Mouse (Mus musculus): ENCODE measurements at regions not wholly inside any gene's neighbourhood (a gene's known extent, or its start where the extent isn't known, plus 50 kb on each side); places are given as distances from the start of the nearest gene placed in this dataset.

DNA sequence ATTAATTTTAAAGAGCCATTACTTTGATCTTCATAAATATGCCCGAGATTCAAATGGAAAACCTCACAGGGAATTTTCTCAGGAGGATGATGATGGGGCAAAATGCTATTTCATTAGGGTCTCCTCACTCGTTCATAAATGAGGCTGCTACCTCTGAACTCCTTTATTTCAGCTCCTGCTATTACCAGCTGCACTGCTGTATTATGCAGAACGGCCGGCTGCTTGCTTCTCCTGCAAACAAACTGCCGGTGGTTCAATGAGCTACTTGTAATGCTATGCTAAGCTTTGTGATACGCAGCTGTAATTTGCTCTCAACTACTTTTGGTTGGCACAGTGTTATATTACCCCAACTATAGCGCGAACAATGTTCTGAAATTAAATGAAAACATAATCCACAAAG lies 81.7 kb upstream of the Tmtc4 start:
- 25% methylated on average over 8 of the region's 8 CpGs for WGBS
- peak; percentile 75 for DNase-seq
- Histone ChIP-seq H3K9me3 (ENCODE audit: control insufficient read depth, low read length) (no peaks in the 10 kb centered on the region), H3K4me3 (replicated peaks; ENCODE audit: low read depth, low read length) (no peak overlapping the region), H3K9ac (replicated peaks; ENCODE audit: low read length) (no peak overlapping the region), H3K4me2 (ENCODE audit: low read length) (peak overlapping the region; percentile 36), H3K27ac (replicated peaks; ENCODE audit: low read depth, low read length) (peak overlapping the region; percentile 32; the same call in 1 of the 2 replicates), H3K36me3 (ENCODE audit: control insufficient read depth, insufficient read depth, low read length) (no peaks in the 10 kb centered on the region), H3K4me1 (ENCODE audit: control insufficient read depth, insufficient read depth, low read length) (peaks cover 14% of the 10 kb centered on the region), H3K27me3 (ENCODE audit: control insufficient read depth, insufficient read depth, low read length) (no peaks in the 10 kb centered on the region)
- peak; percentile 69 for ATAC-seq (ENCODE audit: low FRiP score, low TSS enrichment)

DNA sequence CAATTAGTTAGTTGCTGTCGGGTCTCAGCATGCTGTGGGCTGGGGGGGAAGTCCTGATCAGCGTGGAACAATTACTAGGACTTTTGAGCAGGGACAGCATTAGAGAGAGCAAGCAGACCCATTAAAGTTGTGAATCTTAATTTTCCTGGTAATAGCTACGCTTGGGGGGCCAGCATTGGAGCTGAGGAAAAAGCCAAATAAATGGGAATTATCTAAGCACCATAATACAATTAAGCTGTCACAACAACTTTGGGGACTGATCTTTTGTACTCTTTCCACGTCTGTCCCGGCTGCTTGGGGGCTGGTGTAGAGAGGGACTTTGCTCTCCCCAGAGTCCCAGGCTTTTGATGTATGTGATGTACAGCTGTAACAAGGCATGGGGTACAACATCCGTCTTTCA lies 81.3 kb upstream of the Tmtc4 start:
- Histone ChIP-seq H3K4me1 (ENCODE audit: control insufficient read depth, insufficient read depth, low read length) (peaks cover 14% of the 10 kb centered on the region), H3K27ac (replicated peaks; ENCODE audit: low read depth, low read length) (0 out of 2 replicates have a peak overlapping the region, but pooled peaks have one; percentile 32), H3K9me3 (ENCODE audit: control insufficient read depth, low read length) (no peaks in the 10 kb centered on the region), H3K27me3 (ENCODE audit: control insufficient read depth, insufficient read depth, low read length) (no peaks in the 10 kb centered on the region), H3K4me2 (ENCODE audit: low read length) (peak overlapping the region; percentile 36), H3K36me3 (ENCODE audit: control insufficient read depth, insufficient read depth, low read length) (no peaks in the 10 kb centered on the region), H3K9ac (replicated peaks; ENCODE audit: low read length) (no peak overlapping the region), H3K4me3 (replicated peaks; ENCODE audit: low read depth, low read length) (no peak overlapping the region)
- DNase-seq (peak; percentile 64), ATAC-seq (ENCODE audit: low FRiP score, low TSS enrichment) (peak; percentile 90)
- 14% methylated on average over 6 of the region's 6 CpGs for WGBS

DNA sequence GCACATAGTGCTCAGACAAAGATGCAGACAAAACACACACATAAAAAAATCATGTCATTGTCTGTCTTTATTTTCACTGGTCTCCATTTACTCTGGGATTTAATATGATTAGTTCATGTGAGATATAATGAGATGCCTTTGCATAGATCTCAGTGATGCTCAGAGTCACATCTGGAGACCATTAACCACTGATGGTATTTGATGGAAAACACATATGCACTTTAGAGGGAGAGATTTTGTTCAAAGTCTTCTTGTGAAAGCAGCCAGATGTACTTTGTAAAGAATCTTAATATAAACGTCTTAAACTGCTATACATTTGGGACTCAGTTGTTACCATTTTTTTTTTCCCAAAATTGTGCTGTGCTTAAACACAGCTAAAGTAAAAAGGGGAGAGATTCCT lies 79.1 kb upstream of the Tmtc4 start:
- peaks cover 14% of the 10 kb centered on the region for H3K4me1 ChIP-seq (ENCODE audit: control insufficient read depth, insufficient read depth, low read length)
- no peak overlapping the region for H3K9ac ChIP-seq (replicated peaks; ENCODE audit: low read length)
- ATAC-seq (ENCODE audit: low FRiP score, low TSS enrichment) (no peak), DNase-seq (no peak)
- no peak overlapping the region for H3K4me3 ChIP-seq (replicated peaks; ENCODE audit: low read depth, low read length)
- 76% methylated on average over 1 of the region's 1 CpGs for WGBS
- no peaks in the 10 kb centered on the region for H3K27me3 ChIP-seq (ENCODE audit: control insufficient read depth, insufficient read depth, low read length)
- no peak overlapping the region for H3K27ac ChIP-seq (replicated peaks; ENCODE audit: low read depth, low read length)
- H3K9me3 ChIP-seq (ENCODE audit: control insufficient read depth, low read length), result no peaks in the 10 kb centered on the region
- no peaks in the 10 kb centered on the region for H3K36me3 ChIP-seq (ENCODE audit: control insufficient read depth, insufficient read depth, low read length)
- no peak overlapping the region for H3K4me2 ChIP-seq (ENCODE audit: low read length)

DNA sequence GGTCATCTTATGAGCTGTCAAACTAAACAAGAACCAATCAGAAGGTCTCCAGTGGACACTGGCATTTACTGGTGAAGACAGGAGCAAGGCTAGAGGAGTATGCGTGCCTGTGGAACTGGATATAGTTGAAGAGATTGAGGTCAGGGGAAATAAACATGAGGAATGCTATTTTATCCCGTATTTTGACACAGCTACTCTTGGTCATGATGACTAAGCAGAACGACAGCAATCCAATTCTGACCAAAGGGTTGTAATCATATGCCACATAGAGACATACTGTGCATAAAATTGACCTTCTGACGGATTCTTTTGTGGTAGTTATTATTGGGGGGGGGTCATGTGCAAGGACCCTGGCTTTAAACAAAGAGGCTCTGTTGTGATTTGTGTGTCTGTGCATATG lies 73.1 kb upstream of the Tmtc4 start:
- Histone ChIP-seq H3K4me1 (ENCODE audit: control insufficient read depth, insufficient read depth, low read length) (no peaks in the 10 kb centered on the region), H3K9ac (replicated peaks; ENCODE audit: low read length) (no peak overlapping the region), H3K27me3 (ENCODE audit: control insufficient read depth, insufficient read depth, low read length) (no peaks in the 10 kb centered on the region), H3K4me2 (ENCODE audit: low read length) (no peak overlapping the region), H3K4me3 (replicated peaks; ENCODE audit: low read depth, low read length) (no peak overlapping the region), H3K27ac (replicated peaks; ENCODE audit: low read depth, low read length) (no peak overlapping the region), H3K36me3 (ENCODE audit: control insufficient read depth, insufficient read depth, low read length) (no peaks in the 10 kb centered on the region), H3K9me3 (ENCODE audit: control insufficient read depth, low read length) (no peaks in the 10 kb centered on the region)
- WGBS, result 75% methylated on average over 4 of the region's 4 CpGs
- DNase-seq (no peak), ATAC-seq (ENCODE audit: low FRiP score, low TSS enrichment) (no peak)

DNA sequence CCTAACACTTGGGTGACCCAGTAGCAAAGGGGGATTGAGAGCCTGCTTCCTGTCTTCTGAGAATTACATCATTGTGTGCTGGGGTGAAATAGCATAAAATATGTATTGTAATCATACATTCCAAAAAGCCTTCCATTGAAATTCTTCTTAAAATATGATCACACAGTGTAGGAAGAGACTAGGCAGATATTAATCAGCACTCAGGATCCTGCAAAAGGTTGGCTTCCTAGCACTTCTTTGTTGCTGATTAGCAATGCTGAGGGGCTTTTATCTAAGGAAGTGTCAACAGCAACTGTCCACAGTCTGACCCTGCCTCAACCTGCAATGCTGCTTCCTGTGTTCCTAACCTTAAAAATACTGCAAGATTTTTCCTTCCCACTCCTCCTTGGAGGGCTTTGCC lies 64.6 kb upstream of the Tmtc4 start:
- H3K27me3 ChIP-seq (ENCODE audit: control insufficient read depth, insufficient read depth, low read length), result no peaks in the 10 kb centered on the region
- H3K9ac ChIP-seq (replicated peaks; ENCODE audit: low read length), result no peak overlapping the region
- H3K4me2 ChIP-seq (ENCODE audit: low read length), result no peak overlapping the region
- ATAC-seq (ENCODE audit: low FRiP score, low TSS enrichment), result no peak
- H3K27ac ChIP-seq (replicated peaks; ENCODE audit: low read depth, low read length), result no peak overlapping the region
- no peak for DNase-seq
- H3K9me3 ChIP-seq (ENCODE audit: control insufficient read depth, low read length), result no peaks in the 10 kb centered on the region
- no peaks in the 10 kb centered on the region for H3K4me1 ChIP-seq (ENCODE audit: control insufficient read depth, insufficient read depth, low read length)
- no peaks in the 10 kb centered on the region for H3K36me3 ChIP-seq (ENCODE audit: control insufficient read depth, insufficient read depth, low read length)
- H3K4me3 ChIP-seq (replicated peaks; ENCODE audit: low read depth, low read length), result no peak overlapping the region

DNA sequence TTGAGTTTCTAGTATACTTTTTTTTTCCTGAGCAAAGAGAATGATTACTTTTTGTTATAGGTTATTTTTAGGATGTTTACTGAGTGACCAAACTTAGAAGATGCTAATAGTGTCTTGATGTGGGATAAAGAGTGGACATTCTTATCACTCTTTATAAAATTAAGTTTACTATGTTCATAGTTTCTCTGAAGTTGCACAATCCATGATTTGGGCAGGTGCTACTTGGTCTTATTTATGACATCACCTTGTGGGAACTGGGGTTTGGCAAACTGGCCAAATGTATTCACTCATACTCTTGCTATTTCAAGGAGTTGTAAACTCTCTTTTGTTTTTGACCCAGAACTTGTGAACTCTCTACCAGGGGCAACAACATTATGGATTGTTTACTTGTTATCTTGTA lies 56.2 kb upstream of the Tmtc4 start:
- Histone ChIP-seq H3K4me3 (replicated peaks; ENCODE audit: low read depth, low read length) (no peak overlapping the region), H3K27ac (replicated peaks; ENCODE audit: low read depth, low read length) (no peak overlapping the region), H3K27me3 (ENCODE audit: control insufficient read depth, insufficient read depth, low read length) (no peaks in the 10 kb centered on the region), H3K4me1 (ENCODE audit: control insufficient read depth, insufficient read depth, low read length) (no peaks in the 10 kb centered on the region), H3K4me2 (ENCODE audit: low read length) (no peak overlapping the region), H3K9me3 (ENCODE audit: control insufficient read depth, low read length) (no peaks in the 10 kb centered on the region), H3K36me3 (ENCODE audit: control insufficient read depth, insufficient read depth, low read length) (no peaks in the 10 kb centered on the region), H3K9ac (replicated peaks; ENCODE audit: low read length) (no peak overlapping the region)
- no peak for DNase-seq
- no peak for ATAC-seq (ENCODE audit: low FRiP score, low TSS enrichment)

DNA sequence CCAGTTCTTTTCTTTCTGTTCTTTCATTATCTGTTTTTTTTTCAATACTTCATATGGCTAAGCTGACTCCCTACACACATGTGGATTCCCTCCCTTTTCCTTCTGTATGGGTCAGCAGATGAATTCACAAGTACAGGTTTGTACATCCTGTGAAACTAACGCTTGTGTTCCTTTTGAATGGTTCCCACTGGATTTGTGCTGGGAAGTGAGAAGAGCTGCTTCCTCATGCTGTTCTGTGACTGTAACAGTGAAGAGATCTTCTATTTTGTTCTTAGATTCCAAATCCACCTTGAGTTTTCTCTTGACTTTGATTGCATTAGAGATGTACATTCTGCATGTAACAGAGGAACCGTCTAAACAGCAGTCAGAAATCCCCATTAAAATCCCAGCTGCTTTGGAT lies 53.6 kb upstream of the Tmtc4 start:
- H3K9me3 ChIP-seq (ENCODE audit: control insufficient read depth, low read length), result no peaks in the 10 kb centered on the region
- H3K4me3 ChIP-seq (replicated peaks; ENCODE audit: low read depth, low read length), result no peak overlapping the region
- WGBS, result 85% methylated on average over 2 of the region's 2 CpGs

More for the DNA sequence above, 53.6 kb upstream of the Tmtc4 start:
- Histone ChIP-seq H3K4me1 (ENCODE audit: control insufficient read depth, insufficient read depth, low read length) (no peaks in the 10 kb centered on the region), H3K27me3 (ENCODE audit: control insufficient read depth, insufficient read depth, low read length) (no peaks in the 10 kb centered on the region), H3K9ac (replicated peaks; ENCODE audit: low read length) (no peak overlapping the region), H3K4me2 (ENCODE audit: low read length) (no peak overlapping the region), H3K36me3 (ENCODE audit: control insufficient read depth, insufficient read depth, low read length) (no peaks in the 10 kb centered on the region), H3K27ac (replicated peaks; ENCODE audit: low read depth, low read length) (no peak overlapping the region)
- ATAC-seq (ENCODE audit: low FRiP score, low TSS enrichment), result no peak
- no peak for DNase-seq
